Mouse (Mus musculus): ENCODE measurements around the gene Trmt112.

GRCm38 (mm10) chr19:6949951-6950350, 40.5 kb downstream of the Trmt112 start:
- no peak for TF ChIP-seq CTCF (IDR thresholded peaks at IDR 0.05; ENCODE audit: control insufficient read depth, insufficient read depth, insufficient read length)
- TF ChIP-seq MYOD1 (IDR thresholded peaks at IDR 0.05; ENCODE audit: control insufficient read depth, insufficient read length, low read depth), result no peak

Data from C2C12 (cell line).